Mouse (Mus musculus) liver, embryonic 11.5 days (tissue): ENCODE data around the gene Chac2. TPM values are rescaled to one million over a fixed set of nuclear protein-coding genes. Genes with fewer than 3 reads are reported as not detected.

Source experiments
- ATAC-seq: fragments of 200-750 bp; cut with Nextera tagmentation; replicated peaks from 2 replicates; pipeline ENCODE4 v1.8.0; 2017; ENCODE audit warnings: moderate number of reproducible peaks, mild to moderate bottlenecking, moderate TSS enrichment, moderate library complexity; ENCODE audit not compliant: low FRiP score
- DNase-seq: peaks from one replicate; pipeline ENCODE4 v3.0.0-alpha.2; 2017; ENCODE audit warnings: low spot score
- H3K27ac ChIP-seq: fragments of 300-500 bp; sonication (generic); 2 replicates; pipeline ENCODE4 v1.5.1; 2014; ENCODE audit warnings: mild to moderate bottlenecking, low read depth, low read length, control low read depth
- H3K27me3 ChIP-seq: fragments of 300-500 bp; sonication (generic); replicated peaks from 2 replicates; pipeline ENCODE4 v1.6.1; 2014; ENCODE audit warnings: low read length, mixed read lengths; ENCODE audit not compliant: control insufficient read depth, insufficient read depth
- H3K36me3 ChIP-seq: fragments of 300-500 bp; sonication (generic); 2 replicates; pipeline ENCODE4 v1.6.1; 2014; ENCODE audit warnings: mild to moderate bottlenecking, low read length, moderate library complexity, mixed read lengths; ENCODE audit not compliant: control insufficient read depth, insufficient read depth
- H3K4me1 ChIP-seq: fragments of 300-500 bp; sonication (generic); replicated peaks from 2 replicates; pipeline ENCODE4 v1.6.1; 2014; ENCODE audit warnings: low read length, mixed read lengths; ENCODE audit not compliant: control insufficient read depth, insufficient read depth
- H3K4me2 ChIP-seq: fragments of 300-500 bp; sonication (generic); 2 replicates; pipeline ENCODE4 v1.6.1; 2014; ENCODE audit warnings: mild to moderate bottlenecking, control low read depth, moderate library complexity
- H3K4me3 ChIP-seq: fragments of 300-500 bp; sonication (generic); 2 replicates; pipeline ENCODE4 v1.5.1; 2014; ENCODE audit warnings: low read depth, low read length, control low read depth
- H3K9ac ChIP-seq: fragments of 300-500 bp; sonication (generic); 2 replicates; pipeline ENCODE4 v1.6.1; 2014; ENCODE audit warnings: low read depth, low read length, control low read depth
- H3K9me3 ChIP-seq: fragments of 300-500 bp; sonication (generic); 2 replicates; pipeline ENCODE4 v1.6.1; 2016; ENCODE audit warnings: low read length, inconsistent platforms, mixed read lengths; ENCODE audit not compliant: control insufficient read depth
- WGBS: fragments of 180-500 bp; shearing (Covaris S2); extraction: QIAGEN DNeasy Blood & Tissue Kit; methylation state at CpG from one replicate; pipeline ENCODE4 v1.1.7; 2014; 5-methylcytosine and 5-hydroxymethylcytosine counted together
- polyA plus RNA-seq: library from polyadenylated mRNA; unstranded; fragments of >200 nt; fragmentation: Nextera tagmentation; extraction: Ambion mirVana; gene quantifications from 2 replicates; pipeline ENCODE4 v1.2.1, GENCODE M21; 2014

The Chac2 gene
- polyA plus RNA-seq, 1 experiment from 2014 or later: 27.0 TPM

GRCm38 (mm10) chr11:30996670-30997069 lies 10.5 kb upstream of the Chac2 start:
- ATAC-seq (no peak), DNase-seq (no peak)
- 70% methylated on average over 3 of the region's 3 CpGs for WGBS

GRCm38 (mm10) chr11:30986625-30987017 lies 471 bp upstream of the Chac2 start:
- DNase-seq (peak; percentile 32), ATAC-seq (peak; percentile 59)
- peak overlapping the region; percentile 66 for H3K4me2 ChIP-seq
- no peaks in the 10 kb centered on the region for H3K9me3 ChIP-seq
- H3K27ac ChIP-seq: peak overlapping the region; percentile 6
- H3K9ac ChIP-seq: peak overlapping the region; percentile 86
- H3K27me3 ChIP-seq: no peaks in the 10 kb centered on the region
- WGBS: 0% methylated on average over 2 of the region's 2 CpGs
- H3K36me3 ChIP-seq: no peaks in the 10 kb centered on the region
- H3K4me3 ChIP-seq: peak overlapping the region; percentile 69
- H3K4me1 ChIP-seq: peaks cover 4% of the 10 kb centered on the region; the same call in 1 of the 2 replicates

More at GRCm38 (mm10) chr11:30996670-30997069, 10.5 kb upstream of the Chac2 start:
- no peak overlapping the region for H3K27ac ChIP-seq
- H3K9me3 ChIP-seq: no peaks in the 10 kb centered on the region
- H3K27me3 ChIP-seq: no peaks in the 10 kb centered on the region
- no peak overlapping the region for H3K9ac ChIP-seq
- H3K36me3 ChIP-seq: no peaks in the 10 kb centered on the region
- H3K4me3 ChIP-seq: no peak overlapping the region
- H3K4me1 ChIP-seq: peaks cover 10% of the 10 kb centered on the region
- H3K4me2 ChIP-seq: no peak overlapping the region

- Histone ChIP-seq H3K36me3 (no peaks in the 10 kb centered on the region), H3K9ac (no peak overlapping the region), H3K9me3 (no peaks in the 10 kb centered on the region), H3K27ac (no peak overlapping the region), H3K4me1 (peaks cover 4% of the 10 kb centered on the region; the same call in 1 of the 2 replicates), H3K27me3 (no peaks in the 10 kb centered on the region), H3K4me3 (peak overlapping the region; percentile 69), H3K4me2 (peak overlapping the region; percentile 66)
- DNase-seq: no peak
- WGBS: 46% methylated on average over 2 of the region's 2 CpGs
- ATAC-seq: no peak
These were observed 913 bp downstream of the Chac2 start for GRCm38 (mm10) chr11:30985237-30985636.

DNA sequence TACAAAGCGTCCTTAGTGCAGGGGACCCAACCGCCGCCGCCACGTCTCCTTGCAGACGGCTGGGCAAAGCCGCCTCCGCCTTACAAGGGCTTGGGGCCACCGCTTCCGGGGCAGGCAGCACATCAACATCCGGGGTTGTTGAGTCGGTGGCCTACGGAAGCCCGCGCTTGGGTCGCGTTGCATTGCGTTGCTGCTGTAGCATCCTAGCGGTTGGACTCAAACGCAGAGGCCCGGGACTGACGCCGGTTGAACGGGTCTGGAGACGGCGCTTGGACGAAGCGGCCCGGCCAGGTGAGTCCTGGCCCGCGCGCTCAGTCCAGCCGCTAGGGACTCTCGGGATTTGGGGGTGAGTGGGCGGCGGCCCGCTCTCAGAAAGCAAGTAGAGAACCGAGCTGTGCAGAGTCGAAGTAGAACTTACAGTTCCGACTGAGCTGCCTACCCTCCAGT lies 31.8 kb downstream of the Chac2 start, which contains the start of gene Erlec1:
Gene Erlec1, minus strand, starts transcription at position 57 of the 447 bp plus-strand sequence.
- peak; percentile 83 for DNase-seq
- H3K36me3 ChIP-seq: peaks cover 8% of the 10 kb centered on the region; the same call in 1 of the 2 replicates
- peak within 1 kb of the TSS; percentile 57 for H3K27ac ChIP-seq
- peak; percentile 96 for ATAC-seq
- H3K9me3 ChIP-seq: no peaks in the 10 kb centered on the region
- peak within 1 kb of the TSS; percentile 86 for H3K4me3 ChIP-seq
- H3K4me2 ChIP-seq: peak within 1 kb of the TSS; percentile 85
- H3K4me1 ChIP-seq: no peaks in the 10 kb centered on the region; the same call in 1 of the 2 replicates
- no peaks in the 10 kb centered on the region for H3K27me3 ChIP-seq
- H3K9ac ChIP-seq: peak within 1 kb of the TSS; percentile 88
- under 1% methylated on average over 40 of the region's 40 CpGs for WGBS

GRCm38 (mm10) chr11:30953469-30954154 lies 32.5 kb downstream of the Chac2 start:
- DNase-seq (peak; percentile 63), ATAC-seq (peak; percentile 83)
- WGBS: 2% methylated on average over 20 of the region's 32 CpGs
- peak overlapping the region; percentile 86 for H3K4me3 ChIP-seq
- no peaks in the 10 kb centered on the region for H3K27me3 ChIP-seq
- peak overlapping the region; percentile 69 for H3K9ac ChIP-seq
- peak overlapping the region; percentile 57; the same call in 1 of the 2 replicates for H3K27ac ChIP-seq
- no peaks in the 10 kb centered on the region for H3K9me3 ChIP-seq
- H3K36me3 ChIP-seq: peaks cover 8% of the 10 kb centered on the region; the same call in 1 of the 2 replicates
- H3K4me2 ChIP-seq: peak overlapping the region; percentile 68
- no peaks in the 10 kb centered on the region; the same call in 1 of the 2 replicates for H3K4me1 ChIP-seq

- H3K36me3 ChIP-seq: peaks cover 8% of the 10 kb centered on the region; the same call in 1 of the 2 replicates
- H3K4me3 ChIP-seq: peak overlapping the region; percentile 86
- no peaks in the 10 kb centered on the region for H3K9me3 ChIP-seq
- H3K27me3 ChIP-seq: no peaks in the 10 kb centered on the region
- no peaks in the 10 kb centered on the region; the same call in 1 of the 2 replicates for H3K4me1 ChIP-seq
- peak overlapping the region; percentile 68 for H3K4me2 ChIP-seq
- DNase-seq (no peak), ATAC-seq (no peak)
- WGBS: 55% methylated on average over 5 of the region's 5 CpGs
- H3K27ac ChIP-seq: no peak overlapping the region
- peak overlapping the region; percentile 69; the same call in 1 of the 2 replicates for H3K9ac ChIP-seq
These were observed 33.3 kb downstream of the Chac2 start for GRCm38 (mm10) chr11:30952829-30953228.

GRCm38 (mm10) chr11:30943522-30943921 lies 42.6 kb downstream of the Chac2 start:
- no peak overlapping the region for H3K4me3 ChIP-seq
- no peaks in the 10 kb centered on the region for H3K9me3 ChIP-seq
- DNase-seq (no peak), ATAC-seq (no peak)
- no peak overlapping the region for H3K27ac ChIP-seq
- H3K4me1 ChIP-seq: no peaks in the 10 kb centered on the region
- 96% methylated on average over 2 of the region's 2 CpGs for WGBS
- H3K36me3 ChIP-seq: peaks cover 23% of the 10 kb centered on the region
- no peak overlapping the region for H3K4me2 ChIP-seq
- H3K9ac ChIP-seq: no peak overlapping the region
- no peaks in the 10 kb centered on the region for H3K27me3 ChIP-seq

- Histone ChIP-seq H3K36me3 (peaks cover 8% of the 10 kb centered on the region; the same call in 1 of the 2 replicates), H3K4me3 (no peak overlapping the region), H3K4me1 (no peaks in the 10 kb centered on the region), H3K27ac (no peak overlapping the region), H3K27me3 (no peaks in the 10 kb centered on the region), H3K9me3 (no peaks in the 10 kb centered on the region), H3K4me2 (no peak overlapping the region), H3K9ac (no peak overlapping the region)
- DNase-seq (no peak), ATAC-seq (no peak)
- WGBS: 100% methylated on average over 1 of the region's 1 CpGs
These were observed 57.7 kb downstream of the Chac2 start for GRCm38 (mm10) chr11:30928498-30928897.
